Mouse (Mus musculus): ENCODE data around the gene Prkrip1.

DNA sequence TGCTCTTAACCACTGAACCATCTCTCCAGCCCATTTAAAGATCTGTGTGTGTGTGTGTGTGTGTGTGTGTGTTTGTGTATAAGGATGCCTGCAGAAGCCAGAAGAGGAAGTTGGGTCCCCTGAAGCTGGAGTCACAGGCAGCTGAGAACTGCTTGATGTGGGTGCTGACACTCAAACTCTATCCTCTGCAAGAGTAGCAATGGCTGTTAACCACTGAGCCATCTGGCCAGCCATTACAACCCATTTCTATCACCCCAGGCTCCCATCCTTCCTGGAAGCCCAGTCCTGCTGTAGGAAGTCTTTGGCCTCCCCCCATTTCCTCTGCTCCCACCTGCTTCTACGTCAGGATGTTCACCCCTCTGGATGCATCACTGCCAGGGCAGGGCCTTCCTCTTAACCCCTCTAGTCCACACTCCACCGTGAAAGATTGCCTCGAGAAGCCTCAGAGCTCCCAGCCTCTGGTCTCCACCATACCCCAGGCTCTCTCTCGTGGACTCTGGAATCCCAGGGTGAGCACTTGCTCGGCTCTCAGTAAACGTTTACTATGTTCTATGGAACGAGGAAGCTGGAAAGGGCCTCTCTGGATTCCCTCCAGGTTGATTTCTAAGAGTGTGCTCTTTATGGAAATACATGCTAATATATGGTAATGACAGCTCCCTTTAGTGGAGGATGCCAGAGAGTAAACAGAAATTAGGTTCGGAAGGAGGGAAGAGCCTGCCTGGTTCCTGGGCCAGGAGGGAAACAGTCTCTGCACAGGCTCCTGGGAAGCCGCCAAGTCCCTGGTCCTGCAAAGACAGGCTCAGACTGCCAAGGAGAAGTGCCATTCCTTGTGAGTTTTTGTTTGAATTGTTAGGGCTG lies 24.9 kb downstream of the Prkrip1 start:
- no peak for TF ChIP-seq EP300 (IDR thresholded peaks at IDR 0.05; ENCODE audit: low read depth)
- TF ChIP-seq CTCF (IDR thresholded peaks at IDR 0.05; ENCODE audit: low read depth): no peak
